Mouse (Mus musculus): ENCODE data around the gene Col4a4.

DNA sequence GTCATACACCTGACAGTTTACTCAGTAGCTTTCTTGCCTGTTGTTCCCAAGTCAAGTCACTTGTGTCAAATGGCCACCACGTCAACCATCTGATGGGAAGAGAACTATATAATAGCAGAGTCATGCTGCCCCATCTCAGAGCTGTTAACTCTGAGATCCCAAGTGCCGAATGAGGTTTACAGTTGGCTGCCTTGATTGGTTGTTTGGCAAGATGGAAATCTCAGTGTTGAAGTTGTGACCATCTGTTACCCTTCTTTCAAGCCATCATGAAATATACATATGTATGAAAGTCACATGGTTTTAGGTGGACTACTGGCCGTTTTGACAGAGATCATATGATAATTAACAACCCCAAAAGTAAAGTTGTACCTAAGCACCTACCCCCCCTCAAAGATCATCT is 149.4 kb downstream of the Col4a4 start:
- TF ChIP-seq CTCF (IDR thresholded peaks at IDR 0.05; ENCODE audit: low read depth, low read length), result no peak
- no peak for TF ChIP-seq POLR2A (IDR thresholded peaks at IDR 0.05; ENCODE audit: extremely low read depth, insufficient read depth, low read length)
